Mouse (Mus musculus) C2C12 (cell line): Measurements from ENCODE around the gene Dach2.

Experiments
- CTCF ChIP-seq: IDR thresholded peaks from one replicate; pipeline ENCODE4 v1.5.1; 2011; ENCODE audit not compliant: control insufficient read depth, insufficient read depth, insufficient read length
- FOSL1 ChIP-seq: IDR thresholded peaks from one replicate; pipeline ENCODE4 v1.8.0; 2011; ENCODE audit warnings: mild to moderate bottlenecking, low read length; ENCODE audit not compliant: poor library complexity, insufficient read depth, severe bottlenecking
- MAX ChIP-seq: IDR thresholded peaks from one replicate; pipeline ENCODE4 v1.6.1; 2011; ENCODE audit warnings: mild to moderate bottlenecking, control low read depth
- MYOD1 ChIP-seq: IDR thresholded peaks from one replicate; pipeline ENCODE4 v1.6.1; 2011; ENCODE audit warnings: low read depth; ENCODE audit not compliant: control insufficient read depth, insufficient read length
- MYOG ChIP-seq: IDR thresholded peaks from one replicate; pipeline ENCODE4 v1.6.1; 2011; ENCODE audit not compliant: control insufficient read depth, insufficient read length; ENCODE audit errors: extremely low read depth
- USF1 ChIP-seq: IDR thresholded peaks from one replicate; pipeline ENCODE4 v1.6.1; 2011; ENCODE audit warnings: low read depth, mild to moderate bottlenecking, control low read depth, moderate library complexity

- TF ChIP-seq USF1 (no peak), CTCF (no peak), MYOD1 (no peak), MAX (no peak), FOSL1 (no peak), MYOG (no peak)
Measured at GRCm38 (mm10) chrX:113304323-113304722, 7.0 kb downstream of the Dach2 start.
